Mouse (Mus musculus): Measurements from ENCODE around the gene Kif17. TPM values are rescaled to one million over a fixed set of nuclear protein-coding genes. Genes with fewer than 3 reads are reported as not detected.

Kif17 gene
- polyA plus RNA-seq, 1 experiment = 3.9 TPM

- TF ChIP-seq POLR2A (IDR thresholded peaks at IDR 0.05; ENCODE audit: borderline replicate concordance, extremely low read depth, insufficient read depth, insufficient read length, poor library complexity, severe bottlenecking) = no peak
- TF ChIP-seq CTCF (IDR thresholded peaks at IDR 0.05; ENCODE audit: borderline replicate concordance, extremely low read depth, insufficient read depth, insufficient read length) = no peak
Observed at GRCm38 (mm10) chr4:138219331-138219730, 30.9 kb upstream of the Kif17 start.

DNA sequence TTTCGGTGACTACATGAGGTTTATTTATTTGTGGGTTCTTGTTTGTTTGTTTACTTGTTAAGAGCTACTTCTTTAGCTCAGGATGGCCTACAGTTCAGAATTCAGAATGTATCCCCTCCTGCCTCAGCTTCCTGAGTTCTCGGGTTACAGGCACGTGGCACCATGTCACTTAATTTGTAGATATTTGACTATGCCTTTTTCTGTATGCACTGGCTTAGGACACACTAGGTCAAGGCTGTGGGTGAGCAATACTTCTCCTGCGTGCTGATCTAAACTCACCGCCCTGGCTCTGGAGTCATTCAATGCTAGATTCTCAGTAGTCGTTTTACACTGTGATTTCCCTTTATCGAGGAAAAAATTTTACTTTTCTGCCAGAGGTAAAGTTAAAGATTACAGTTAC lies 29.5 kb upstream of the Kif17 start:
- TF ChIP-seq CTCF (IDR thresholded peaks at IDR 0.05; ENCODE audit: borderline replicate concordance, extremely low read depth, insufficient read depth, insufficient read length) (no peak), POLR2A (IDR thresholded peaks at IDR 0.05; ENCODE audit: borderline replicate concordance, extremely low read depth, insufficient read depth, insufficient read length, poor library complexity, severe bottlenecking) (no peak)

More at GRCm38 (mm10) chr4:138219331-138219730, 30.9 kb upstream of the Kif17 start:
- DNase-seq (ENCODE audit: low read depth) = no peak

DNA sequence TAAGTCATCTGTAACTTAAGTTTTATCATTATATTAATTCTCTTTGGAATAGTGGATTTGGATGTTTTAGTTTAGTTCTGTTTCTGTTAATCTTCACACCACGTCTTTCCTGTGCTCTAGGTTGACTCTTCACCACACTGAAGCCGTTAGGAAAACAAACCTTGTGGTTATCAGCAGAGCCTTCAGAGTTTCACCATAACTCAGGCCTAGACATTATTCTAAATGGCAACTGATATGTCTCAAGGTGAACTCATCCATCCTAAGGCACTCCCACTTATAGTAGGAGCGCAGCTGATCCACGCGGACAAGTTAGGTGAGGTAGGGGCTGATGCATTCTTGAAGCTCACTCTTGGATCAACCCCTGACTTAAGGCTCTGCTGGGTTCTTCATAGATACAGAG lies 28.8 kb upstream of the Kif17 start:
- TF ChIP-seq POLR2A (IDR thresholded peaks at IDR 0.05; ENCODE audit: borderline replicate concordance, extremely low read depth, insufficient read depth, insufficient read length, poor library complexity, severe bottlenecking) (no peak), CTCF (IDR thresholded peaks at IDR 0.05; ENCODE audit: borderline replicate concordance, extremely low read depth, insufficient read depth, insufficient read length) (no peak)
- DNase-seq (ENCODE audit: low read depth) = no peak

More for the DNA sequence above, 29.5 kb upstream of the Kif17 start:
- DNase-seq (ENCODE audit: low read depth) = no peak

- no peak for DNase-seq (ENCODE audit: low read depth)
- TF ChIP-seq POLR2A (IDR thresholded peaks at IDR 0.05; ENCODE audit: borderline replicate concordance, extremely low read depth, insufficient read depth, insufficient read length, poor library complexity, severe bottlenecking) (no peak), CTCF (IDR thresholded peaks at IDR 0.05; ENCODE audit: borderline replicate concordance, extremely low read depth, insufficient read depth, insufficient read length) (no peak)
Observed at GRCm38 (mm10) chr4:138222396-138222795, 27.8 kb upstream of the Kif17 start.

DNA sequence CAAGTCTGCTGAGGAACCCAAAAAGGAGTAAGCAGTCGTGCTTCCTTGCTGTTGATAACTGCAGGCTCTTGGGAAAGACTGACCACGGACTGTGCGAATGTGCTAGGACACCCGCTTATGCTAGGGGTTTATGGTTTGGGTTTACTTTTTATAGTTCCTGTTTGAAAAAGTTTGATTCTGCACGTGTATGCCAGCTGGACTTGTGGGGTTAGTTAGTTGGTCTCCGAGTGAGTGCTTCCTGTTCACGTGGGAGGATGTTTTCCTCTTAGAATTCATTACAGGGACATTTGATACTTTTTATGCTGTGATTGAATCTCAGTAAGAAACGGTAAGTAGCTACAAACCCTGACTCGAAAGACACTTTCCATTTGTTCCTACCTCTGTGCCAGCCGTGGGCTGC lies 26.6 kb upstream of the Kif17 start:
- TF ChIP-seq CTCF (IDR thresholded peaks at IDR 0.05; ENCODE audit: borderline replicate concordance, extremely low read depth, insufficient read depth, insufficient read length) = no peak
- TF ChIP-seq POLR2A (IDR thresholded peaks at IDR 0.05; ENCODE audit: borderline replicate concordance, extremely low read depth, insufficient read depth, insufficient read length, poor library complexity, severe bottlenecking) = no peak
- no peak for DNase-seq (ENCODE audit: low read depth)

DNA sequence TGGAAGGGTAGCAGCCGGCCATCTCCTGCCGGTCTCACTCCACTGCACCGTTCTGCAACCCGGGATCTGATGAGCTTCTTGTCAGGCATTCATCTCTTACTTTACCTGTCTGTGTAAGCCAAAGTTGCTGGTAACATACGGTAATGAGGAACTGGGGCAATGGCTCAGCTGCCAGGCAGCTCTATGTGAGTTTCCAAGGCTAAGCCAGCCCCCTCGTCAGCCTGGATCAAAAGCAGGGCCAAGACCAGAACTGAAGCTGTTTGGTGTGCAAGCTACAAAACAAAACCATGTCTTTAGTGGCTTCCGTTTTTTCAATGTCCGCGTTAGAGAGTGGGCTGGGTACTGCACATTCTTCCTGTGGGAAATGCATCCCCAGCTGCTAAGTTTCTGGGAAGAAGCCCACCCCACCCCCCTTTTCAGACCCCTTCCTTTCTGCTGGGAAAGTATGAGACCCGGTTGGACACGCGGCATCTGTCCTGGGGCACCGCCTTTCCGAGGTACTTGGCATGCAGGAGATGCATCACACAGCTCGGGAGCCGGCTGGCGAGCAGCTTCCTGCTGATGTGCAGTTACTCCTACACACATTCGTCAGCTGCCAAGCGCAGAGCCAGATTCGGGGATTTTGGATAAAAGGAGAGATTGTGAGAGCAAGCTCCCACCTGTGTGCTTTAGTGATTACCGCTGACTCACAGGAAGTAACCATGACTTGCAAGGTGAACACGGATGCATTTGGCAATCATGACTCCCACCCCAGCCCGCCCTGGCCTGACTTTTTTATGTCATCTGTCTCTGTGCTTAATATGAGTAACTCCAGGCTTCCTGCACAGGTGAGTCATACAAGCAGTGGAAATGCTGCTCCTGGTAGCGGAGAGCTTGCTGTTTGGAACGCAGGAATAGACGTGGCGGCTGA lies 3.2 kb upstream of the Kif17 start:
- TF ChIP-seq CTCF (IDR thresholded peaks at IDR 0.05; ENCODE audit: borderline replicate concordance, extremely low read depth, insufficient read depth, insufficient read length) (no peak), POLR2A (IDR thresholded peaks at IDR 0.05; ENCODE audit: borderline replicate concordance, extremely low read depth, insufficient read depth, insufficient read length, poor library complexity, severe bottlenecking) (no peak)
- DNase-seq (ENCODE audit: low read depth) = peak; percentile 31

DNA sequence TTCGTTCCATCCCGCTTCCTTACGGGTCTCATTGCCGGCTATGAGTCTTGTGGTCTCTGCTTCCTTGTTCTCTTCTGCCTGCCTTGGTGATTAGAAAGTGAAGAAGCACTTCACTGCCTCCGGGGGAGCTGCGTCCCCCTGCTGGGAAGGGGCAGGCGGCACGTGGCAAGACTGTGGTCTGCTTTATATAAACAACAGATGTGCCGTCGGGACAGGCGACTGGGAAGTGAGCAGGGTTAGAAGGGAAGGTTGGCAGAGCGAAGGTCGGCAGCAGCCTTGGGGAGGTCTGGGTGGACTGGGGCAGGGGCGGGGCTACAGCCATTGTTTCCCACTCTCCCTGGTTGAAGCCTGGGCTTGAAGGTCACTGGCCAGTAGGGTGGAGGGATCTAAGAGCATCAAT lies 1.6 kb downstream of the Kif17 start:
- TF ChIP-seq CTCF (IDR thresholded peaks at IDR 0.05; ENCODE audit: borderline replicate concordance, extremely low read depth, insufficient read depth, insufficient read length) = peak; percentile 38; the same call in 1 of the 2 replicates
- TF ChIP-seq POLR2A (IDR thresholded peaks at IDR 0.05; ENCODE audit: borderline replicate concordance, extremely low read depth, insufficient read depth, insufficient read length, poor library complexity, severe bottlenecking) = no peak

GRCm38 (mm10) chr4:138252231-138252630 lies 2.0 kb downstream of the Kif17 start:
- TF ChIP-seq CTCF (IDR thresholded peaks at IDR 0.05; ENCODE audit: borderline replicate concordance, extremely low read depth, insufficient read depth, insufficient read length) = no peak
- TF ChIP-seq POLR2A (IDR thresholded peaks at IDR 0.05; ENCODE audit: borderline replicate concordance, extremely low read depth, insufficient read depth, insufficient read length, poor library complexity, severe bottlenecking) = no peak
- no peak for DNase-seq (ENCODE audit: low read depth)

More for the DNA sequence above, 1.6 kb downstream of the Kif17 start:
- DNase-seq (ENCODE audit: low read depth) = peak; percentile 75

GRCm38 (mm10) chr4:138257116-138257687 lies 7.0 kb downstream of the Kif17 start:
- DNase-seq (ENCODE audit: low read depth) = no peak
- no peak for TF ChIP-seq CTCF (IDR thresholded peaks at IDR 0.05; ENCODE audit: borderline replicate concordance, extremely low read depth, insufficient read depth, insufficient read length)
- TF ChIP-seq POLR2A (IDR thresholded peaks at IDR 0.05; ENCODE audit: borderline replicate concordance, extremely low read depth, insufficient read depth, insufficient read length, poor library complexity, severe bottlenecking) = no peak

DNA sequence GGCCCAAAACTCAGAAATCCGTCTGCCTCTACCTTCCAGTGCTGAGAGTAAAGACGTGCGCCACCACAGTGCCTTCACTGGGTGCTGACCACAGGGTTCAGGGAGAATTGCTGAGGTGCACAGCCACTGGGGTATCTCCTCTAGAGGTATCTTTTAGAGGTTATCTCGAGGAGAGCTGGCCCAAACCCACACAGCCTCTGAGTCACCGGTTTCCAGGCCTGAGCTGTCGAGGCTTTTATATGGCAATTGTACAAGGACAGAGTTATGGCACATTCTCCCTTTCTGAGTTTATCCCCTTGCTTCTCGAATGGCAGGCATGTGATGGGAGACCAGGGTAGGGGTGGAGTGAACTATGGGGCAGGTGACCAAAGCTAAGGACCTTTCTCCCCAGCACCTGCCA lies 8.4 kb downstream of the Kif17 start:
- TF ChIP-seq POLR2A (IDR thresholded peaks at IDR 0.05; ENCODE audit: borderline replicate concordance, extremely low read depth, insufficient read depth, insufficient read length, poor library complexity, severe bottlenecking) = no peak
- no peak for TF ChIP-seq CTCF (IDR thresholded peaks at IDR 0.05; ENCODE audit: borderline replicate concordance, extremely low read depth, insufficient read depth, insufficient read length)
- no peak for DNase-seq (ENCODE audit: low read depth)

- TF ChIP-seq POLR2A (IDR thresholded peaks at IDR 0.05; ENCODE audit: borderline replicate concordance, extremely low read depth, insufficient read depth, insufficient read length, poor library complexity, severe bottlenecking) (no peak), CTCF (IDR thresholded peaks at IDR 0.05; ENCODE audit: borderline replicate concordance, extremely low read depth, insufficient read depth, insufficient read length) (no peak)
Observed at GRCm38 (mm10) chr4:138259482-138259881, 9.2 kb downstream of the Kif17 start.

More at GRCm38 (mm10) chr4:138259482-138259881, 9.2 kb downstream of the Kif17 start:
- no peak for DNase-seq (ENCODE audit: low read depth)

All from brain, embryonic 14.5 days (tissue).